Mouse (Mus musculus) CH12.LX (cell line): Measurements from ENCODE around the gene Eps8. TPM values are rescaled to one million over a fixed set of nuclear protein-coding genes. Genes with fewer than 3 reads are reported as not detected.

Experiments
- DNase-seq: peaks from one replicate; pipeline ENCODE4 v3.0.0-alpha.2; 2013; ENCODE audit errors: extremely low read depth
- H3K27ac ChIP-seq: 2 replicates; pipeline ENCODE4 v1.5.1; 2012; ENCODE audit warnings: low read depth, mild to moderate bottlenecking, control low read depth, moderate library complexity; ENCODE audit not compliant: insufficient read depth
- H3K27me3 ChIP-seq: replicated peaks from 2 replicates; pipeline ENCODE3; 2012; ENCODE audit warnings: inconsistent platforms
- H3K36me3 ChIP-seq, 2 experiments: replicated peaks in 1 of 2; 2 replicates each; pipeline versions ENCODE3 to v1.6.1; 2012; ENCODE audit warnings: inconsistent platforms in 1 of 2, low read length in 1 of 2, mild to moderate bottlenecking in 1 of 2, mixed read lengths in 1 of 2, moderate library complexity in 1 of 2; ENCODE audit not compliant: control insufficient read depth in 1 of 2, insufficient read depth in 1 of 2
- H3K4me1 ChIP-seq, 2 experiments: 2 replicates each; pipeline ENCODE4 v1.6.1; 2012; ENCODE audit warnings: inconsistent platforms in 1 of 2, moderate library complexity in 1 of 2; ENCODE audit not compliant: insufficient read depth in 2 of 2, control insufficient read depth in 1 of 2
- H3K4me2 ChIP-seq: 2 replicates; pipeline ENCODE4 v1.6.1; 2012; ENCODE audit warnings: low read depth, mild to moderate bottlenecking, control low read depth; ENCODE audit not compliant: poor library complexity, insufficient read depth, severe bottlenecking
- H3K4me3 ChIP-seq, 3 experiments: fragments of 150-350 bp in 1 of 3; sonication (generic) in 1 of 3; replicated peaks in 1 of 3; 2 replicates each; pipeline versions ENCODE3 to v1.5.1; 2011 to 2012; ENCODE audit warnings: low read depth in 2 of 3, low read length in 2 of 3, mild to moderate bottlenecking in 2 of 3, moderate library complexity in 2 of 3, control low read depth in 1 of 3, improper control_type of control experiment in 1 of 3, inconsistent platforms in 1 of 3, mixed read lengths in 1 of 3; ENCODE audit not compliant: poor library complexity in 1 of 3
- H3K79me2 ChIP-seq: replicated peaks from 2 replicates; pipeline ENCODE4 v1.6.1; 2012; ENCODE audit warnings: mild to moderate bottlenecking, moderate library complexity; ENCODE audit not compliant: control insufficient read depth, poor library complexity, insufficient read depth, severe bottlenecking; ENCODE audit errors: extremely low read depth
- H3K9ac ChIP-seq: 2 replicates; pipeline ENCODE4 v1.6.1; 2012; ENCODE audit warnings: low read depth, mild to moderate bottlenecking, control low read depth, moderate library complexity; ENCODE audit not compliant: insufficient read depth
- H3K9me3 ChIP-seq: replicated peaks from 2 replicates; pipeline ENCODE3; 2012; ENCODE audit warnings: low read length, inconsistent platforms, mixed read lengths
- CHD1 ChIP-seq: IDR thresholded peaks from 2 replicates; pipeline ENCODE4 v1.6.1; 2012; ENCODE audit warnings: low read depth, low read length, improper control_type of control experiment, inconsistent platforms
- ELF1 ChIP-seq: IDR thresholded peaks from 2 replicates; pipeline ENCODE4 v1.6.1; 2014; ENCODE audit warnings: low read depth, mild to moderate bottlenecking, inconsistent platforms, low read length, improper control_type of control experiment
- EP300 ChIP-seq: IDR thresholded peaks from 2 replicates; pipeline ENCODE4 v1.6.1; 2011; ENCODE audit warnings: low read length, improper control_type of control experiment
- GABPA ChIP-seq: IDR thresholded peaks from 2 replicates; pipeline ENCODE4 v1.6.1; 2012; ENCODE audit warnings: low read depth, low read length, improper control_type of control experiment, inconsistent platforms; ENCODE audit not compliant: insufficient replicate concordance
- IRF4 ChIP-seq: IDR thresholded peaks from 2 replicates; pipeline ENCODE4 v1.6.1; 2014; ENCODE audit warnings: low read depth, mild to moderate bottlenecking, inconsistent platforms, low read length, improper control_type of control experiment
- JUND ChIP-seq: conservative IDR thresholded peaks from 2 replicates; pipeline ENCODE4 v1.6.1; 2011; ENCODE audit warnings: low read depth, low read length, improper control_type of control experiment
- KAT2A ChIP-seq: IDR thresholded peaks from 2 replicates; pipeline ENCODE4 v1.6.1; 2012; ENCODE audit warnings: low read length, improper control_type of control experiment, inconsistent platforms; ENCODE audit not compliant: insufficient replicate concordance
- MAX ChIP-seq: IDR thresholded peaks from 2 replicates; pipeline ENCODE4 v1.6.1; 2011; ENCODE audit warnings: low read length, improper control_type of control experiment
- MAZ ChIP-seq: IDR thresholded peaks from 2 replicates; pipeline ENCODE4 v1.6.1; 2012; ENCODE audit warnings: low read depth, mild to moderate bottlenecking, inconsistent platforms, low read length, improper control_type of control experiment, moderate library complexity
- POLR2A ChIP-seq: IDR thresholded peaks from 2 replicates; pipeline ENCODE4 v1.6.1; 2011; ENCODE audit warnings: low read depth, mild to moderate bottlenecking, improper control_type of control experiment, low read length
- POLR2AphosphoS2 ChIP-seq: IDR thresholded peaks from 2 replicates; pipeline ENCODE4 v1.6.1; 2011; ENCODE audit warnings: low read depth, low read length, improper control_type of control experiment
- RAD21 ChIP-seq: IDR thresholded peaks from 2 replicates; pipeline ENCODE4 v1.6.1; 2011; ENCODE audit warnings: low read depth, mild to moderate bottlenecking, low read length, improper control_type of control experiment, moderate library complexity
- RCOR1 ChIP-seq: conservative IDR thresholded peaks from 2 replicates; pipeline ENCODE4 v1.6.1; 2012; ENCODE audit warnings: low read depth, mild to moderate bottlenecking, inconsistent platforms, low read length, improper control_type of control experiment
- SMC3 ChIP-seq: IDR thresholded peaks from 2 replicates; pipeline ENCODE4 v1.6.1; 2011; ENCODE audit warnings: low read depth, low read length, improper control_type of control experiment
- TCF12 ChIP-seq: IDR thresholded peaks from 2 replicates; pipeline ENCODE4 v1.6.1; 2014; ENCODE audit warnings: low read depth, mild to moderate bottlenecking, inconsistent platforms, low read length, improper control_type of control experiment
- UBTF ChIP-seq: IDR thresholded peaks from 2 replicates; pipeline ENCODE4 v1.6.1; 2012; ENCODE audit warnings: low read depth, mild to moderate bottlenecking, inconsistent platforms, low read length, improper control_type of control experiment, moderate library complexity
- USF2 ChIP-seq: conservative IDR thresholded peaks from 2 replicates; pipeline ENCODE4 v1.6.1; 2011; ENCODE audit warnings: low read depth, low read length, improper control_type of control experiment
- ZC3H11A ChIP-seq: IDR thresholded peaks from 2 replicates; pipeline ENCODE4 v1.6.1; 2012; ENCODE audit warnings: low read depth, mild to moderate bottlenecking, inconsistent platforms, low read length, improper control_type of control experiment
- ZMIZ1 ChIP-seq: IDR thresholded peaks from 2 replicates; pipeline ENCODE4 v1.6.1; 2012; ENCODE audit warnings: low read depth, mild to moderate bottlenecking, inconsistent platforms, low read length, improper control_type of control experiment
- dilution Hi-C: fragments of 300-500 bp; cut with MboI; formaldehyde crosslinking; loops from 2 replicates; pipeline ENCODE4 v1.14.3; 2020; ENCODE audit warnings: low sequenced_read_pairs; ENCODE audit not compliant: extremely low pct_unique_long_range_greater_than_20kb, extremely low pct_ligation_motif_present
- in situ Hi-C: fragments of 300-500 bp; cut with MboI; formaldehyde crosslinking; loops from 3 replicates; pipeline ENCODE4 v1.14.3; 2019; ENCODE audit warnings: low sequenced_read_pairs, low pct_ligation_motif_present, low pct_unique_long_range_greater_than_20kb, mixed read lengths
- polyA plus RNA-seq: library from polyadenylated mRNA; unstranded; fragments of >175 nt; gene quantifications from 2 replicates; pipeline ENCODE4 v1.2.1, GENCODE M21; 2012; ENCODE audit warnings: low read depth; ENCODE audit not compliant: insufficient read length
- total RNA-seq, 2 experiments: library from RNA; depleted of rRNA; stranded (reverse); fragments of 300-350 nt in 1 of 2; fragments of >200 nt in 1 of 2; gene quantifications; 2 replicates each; pipeline ENCODE4 v1.2.3; 2012 to 2014

Gene Eps8
- total and polyA plus RNA-seq, 3 experiments: 2.2 to 7.4 (median 2.2) TPM

GRCm38 (mm10) chr6:137570019-137570418 is 84.7 kb downstream of the Eps8 start:
- no peak for TF ChIP-seq CHD1
- no peak for TF ChIP-seq POLR2AphosphoS2
- TF ChIP-seq UBTF: no peak
- no peak for TF ChIP-seq MAX
- TF ChIP-seq EP300: no peak
- no peak for TF ChIP-seq JUND
- H3K79me2 ChIP-seq: no peaks in the 10 kb centered on the region

GRCm38 (mm10) chr6:137569071-137569470 is 85.6 kb downstream of the Eps8 start:
- in situ Hi-C loops: no loop called here
- Histone ChIP-seq H3K36me3 (peaks cover 0 to 3% of the 10 kb centered on the region in 2 experiments), H3K4me1 (peaks cover 5 to 53% of the 10 kb centered on the region in 2 experiments), H3K27ac (no peak overlapping the region), H3K4me3 (no peak overlapping the region), H3K9me3 (peaks cover 11% of the 10 kb centered on the region), H3K4me2 (no peak overlapping the region), H3K79me2 (no peaks in the 10 kb centered on the region), H3K9ac (no peak overlapping the region), H3K27me3 (no peaks in the 10 kb centered on the region)
- no peak for TF ChIP-seq GABPA
- TF ChIP-seq POLR2A: no peak
- TF ChIP-seq TCF12: no peak
- TF ChIP-seq USF2: no peak
- no peak for TF ChIP-seq ZC3H11A
- no peak for TF ChIP-seq ELF1
- no peak for TF ChIP-seq KAT2A
- TF ChIP-seq RCOR1: no peak
- TF ChIP-seq UBTF: no peak
- no peak for TF ChIP-seq ZMIZ1
- TF ChIP-seq IRF4: no peak
- TF ChIP-seq MAZ: no peak
- no peak for TF ChIP-seq RAD21
- no peak for TF ChIP-seq SMC3
- dilution Hi-C loops: no loop called here
- no peak for DNase-seq

More at GRCm38 (mm10) chr6:137570019-137570418, 84.7 kb downstream of the Eps8 start:
- Histone ChIP-seq H3K27ac (no peak overlapping the region), H3K4me1 (peaks cover 5 to 54% of the 10 kb centered on the region in 2 experiments), H3K27me3 (no peaks in the 10 kb centered on the region), H3K9ac (no peak overlapping the region), H3K9me3 (peaks cover 11% of the 10 kb centered on the region), H3K4me3 (no peak overlapping the region), H3K36me3 (peaks cover 0 to 3% of the 10 kb centered on the region in 2 experiments), H3K4me2 (no peak overlapping the region)
- dilution Hi-C loops (no loop called here), in situ Hi-C loops (no loop called here)
- no peak for DNase-seq
